Mouse (Mus musculus): ENCODE data around the gene Prdx6. TPM values are rescaled to one million over a fixed set of nuclear protein-coding genes. Genes with fewer than 3 reads are reported as not detected.

The Prdx6 gene
- polyA plus RNA-seq, 2 experiments: 145 to 370 TPM

- no peak overlapping the region for H3K27ac ChIP-seq (replicated peaks; ENCODE audit: low read depth, low read length)
- H3K36me3 ChIP-seq (ENCODE audit: control insufficient read depth, insufficient read depth, low read length): no peaks in the 10 kb centered on the region
- 77% methylated on average over 7 of the region's 7 CpGs for WGBS
- H3K4me2 ChIP-seq (replicated peaks; ENCODE audit: low read depth, low read length, severe bottlenecking): no peak overlapping the region
- H3K4me1 ChIP-seq (ENCODE audit: control insufficient read depth, insufficient read depth, low read length): no peaks in the 10 kb centered on the region
- no peak for ATAC-seq (ENCODE audit: low FRiP score, low read depth)
- H3K4me3 ChIP-seq (replicated peaks; ENCODE audit: low read length): no peak overlapping the region
- TF ChIP-seq POLR2A (IDR thresholded peaks at IDR 0.05; ENCODE audit: borderline replicate concordance, extremely low read depth, insufficient read depth, insufficient read length): no peak
- H3K9ac ChIP-seq (ENCODE audit: low read depth, low read length, severe bottlenecking): no peak overlapping the region
- no peak for DNase-seq (ENCODE audit: low spot score)
- H3K27me3 ChIP-seq (ENCODE audit: control insufficient read depth, insufficient read depth, low read length): no peaks in the 10 kb centered on the region
- no peaks in the 10 kb centered on the region for H3K9me3 ChIP-seq (ENCODE audit: control insufficient read depth, low read length)
These were observed 17.1 kb upstream of the Prdx6 start for GRCm38 (mm10) chr1:161268116-161268515.

DNA sequence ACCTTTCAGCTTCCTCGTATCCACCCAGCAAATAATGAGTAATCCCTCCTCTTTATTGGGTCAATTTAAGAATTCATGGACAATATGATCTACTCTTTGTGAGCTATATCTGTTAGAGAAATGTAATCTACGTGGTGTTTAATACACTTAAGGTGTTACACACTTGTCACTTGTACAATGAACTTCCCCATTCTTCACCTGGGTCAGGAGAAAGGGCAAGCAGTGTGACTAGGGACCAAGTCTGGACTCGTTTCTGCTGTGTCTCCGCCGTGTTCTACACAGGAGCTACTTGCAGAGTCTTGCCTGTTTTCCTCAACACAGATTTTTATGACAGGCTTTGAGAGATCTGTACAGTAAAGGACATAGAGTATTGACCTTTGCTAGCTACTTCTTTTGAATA, 13.9 kb upstream of the Prdx6 start:
- DNase-seq (ENCODE audit: low spot score): no peak
- Histone ChIP-seq H3K27me3 (ENCODE audit: control insufficient read depth, insufficient read depth, low read length) (no peaks in the 10 kb centered on the region), H3K36me3 (ENCODE audit: control insufficient read depth, insufficient read depth, low read length) (no peaks in the 10 kb centered on the region), H3K27ac (replicated peaks; ENCODE audit: low read depth, low read length) (no peak overlapping the region), H3K4me2 (replicated peaks; ENCODE audit: low read depth, low read length, severe bottlenecking) (no peak overlapping the region), H3K4me3 (replicated peaks; ENCODE audit: low read length) (no peak overlapping the region), H3K4me1 (ENCODE audit: control insufficient read depth, insufficient read depth, low read length) (no peaks in the 10 kb centered on the region), H3K9ac (ENCODE audit: low read depth, low read length, severe bottlenecking) (no peak overlapping the region), H3K9me3 (ENCODE audit: control insufficient read depth, low read length) (no peaks in the 10 kb centered on the region)
- no peak for ATAC-seq (ENCODE audit: low FRiP score, low read depth)
- 75% methylated on average over 5 of the region's 5 CpGs for WGBS
- TF ChIP-seq POLR2A (IDR thresholded peaks at IDR 0.05; ENCODE audit: borderline replicate concordance, extremely low read depth, insufficient read depth, insufficient read length): no peak

DNA sequence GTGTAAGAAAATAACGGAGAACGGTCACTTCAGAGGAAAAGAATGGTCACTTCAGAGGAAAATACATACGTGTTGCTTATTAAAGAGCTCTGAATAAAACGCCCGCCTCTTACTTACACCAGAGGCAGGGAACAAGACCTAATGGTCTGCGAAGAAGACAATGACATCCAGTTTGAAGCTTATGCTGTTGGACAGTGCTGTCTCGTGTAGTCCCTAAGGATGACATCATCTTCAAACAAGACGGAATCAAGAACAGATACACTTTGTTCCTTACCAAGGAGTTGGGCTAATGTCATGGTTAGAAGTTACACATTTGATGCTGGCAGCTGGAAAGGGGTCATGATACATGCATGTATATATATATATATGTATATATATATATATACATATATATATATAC, 12.6 kb upstream of the Prdx6 start:
- no peak overlapping the region for H3K9ac ChIP-seq (ENCODE audit: low read depth, low read length, severe bottlenecking)
- no peak overlapping the region for H3K4me3 ChIP-seq (replicated peaks; ENCODE audit: low read length)
- H3K9me3 ChIP-seq (ENCODE audit: control insufficient read depth, low read length): no peaks in the 10 kb centered on the region
- WGBS: 90% methylated on average over 8 of the region's 8 CpGs
- TF ChIP-seq POLR2A (IDR thresholded peaks at IDR 0.05; ENCODE audit: borderline replicate concordance, extremely low read depth, insufficient read depth, insufficient read length): no peak
- H3K36me3 ChIP-seq (ENCODE audit: control insufficient read depth, insufficient read depth, low read length): no peaks in the 10 kb centered on the region
- H3K4me2 ChIP-seq (replicated peaks; ENCODE audit: low read depth, low read length, severe bottlenecking): no peak overlapping the region
- ATAC-seq (ENCODE audit: low FRiP score, low read depth) (no peak), DNase-seq (ENCODE audit: low spot score) (no peak)
- H3K27me3 ChIP-seq (ENCODE audit: control insufficient read depth, insufficient read depth, low read length): no peaks in the 10 kb centered on the region
- H3K4me1 ChIP-seq (ENCODE audit: control insufficient read depth, insufficient read depth, low read length): no peaks in the 10 kb centered on the region
- H3K27ac ChIP-seq (replicated peaks; ENCODE audit: low read depth, low read length): no peak overlapping the region

- no peak for DNase-seq (ENCODE audit: low spot score)
- WGBS: 60% methylated on average over 2 of the region's 2 CpGs
These were observed 11.5 kb upstream of the Prdx6 start for GRCm38 (mm10) chr1:161262542-161262941.

DNA sequence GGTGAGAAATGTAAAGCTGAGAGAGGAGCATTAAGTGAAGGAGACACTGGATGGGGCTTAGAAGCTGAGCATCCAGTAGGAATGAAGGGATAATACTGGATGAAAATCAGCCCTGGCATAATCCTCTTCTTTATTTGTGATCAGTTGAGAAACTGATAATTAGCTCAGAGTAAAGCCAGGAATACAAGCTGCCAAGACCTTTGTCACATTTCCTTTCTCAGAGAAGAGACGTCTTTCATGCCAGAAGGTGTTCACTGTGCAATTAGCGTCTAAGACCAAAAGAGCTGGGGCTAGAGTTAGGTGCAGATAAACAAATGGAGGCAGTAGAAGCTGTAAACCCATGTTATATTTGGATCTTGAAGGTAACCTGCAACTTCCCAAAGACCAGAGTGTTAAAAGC, 9.7 kb upstream of the Prdx6 start:
- no peak for TF ChIP-seq POLR2A (IDR thresholded peaks at IDR 0.05; ENCODE audit: borderline replicate concordance, extremely low read depth, insufficient read depth, insufficient read length)
- H3K4me3 ChIP-seq (replicated peaks; ENCODE audit: low read length): no peak overlapping the region
- H3K27me3 ChIP-seq (ENCODE audit: control insufficient read depth, insufficient read depth, low read length): no peaks in the 10 kb centered on the region
- WGBS: 44% methylated on average over 2 of the region's 2 CpGs
- no peak overlapping the region for H3K9ac ChIP-seq (ENCODE audit: low read depth, low read length, severe bottlenecking)
- no peaks in the 10 kb centered on the region for H3K4me1 ChIP-seq (ENCODE audit: control insufficient read depth, insufficient read depth, low read length)
- no peak overlapping the region for H3K27ac ChIP-seq (replicated peaks; ENCODE audit: low read depth, low read length)
- no peaks in the 10 kb centered on the region for H3K36me3 ChIP-seq (ENCODE audit: control insufficient read depth, insufficient read depth, low read length)
- ATAC-seq (ENCODE audit: low FRiP score, low read depth): no peak
- no peak overlapping the region for H3K4me2 ChIP-seq (replicated peaks; ENCODE audit: low read depth, low read length, severe bottlenecking)
- no peak for DNase-seq (ENCODE audit: low spot score)
- H3K9me3 ChIP-seq (ENCODE audit: control insufficient read depth, low read length): no peaks in the 10 kb centered on the region

More at GRCm38 (mm10) chr1:161262542-161262941, 11.5 kb upstream of the Prdx6 start:
- Histone ChIP-seq H3K27ac (replicated peaks; ENCODE audit: low read depth, low read length) (no peak overlapping the region), H3K4me1 (ENCODE audit: control insufficient read depth, insufficient read depth, low read length) (no peaks in the 10 kb centered on the region), H3K36me3 (ENCODE audit: control insufficient read depth, insufficient read depth, low read length) (no peaks in the 10 kb centered on the region), H3K9me3 (ENCODE audit: control insufficient read depth, low read length) (no peaks in the 10 kb centered on the region), H3K4me3 (replicated peaks; ENCODE audit: low read length) (no peak overlapping the region), H3K9ac (ENCODE audit: low read depth, low read length, severe bottlenecking) (no peak overlapping the region), H3K4me2 (replicated peaks; ENCODE audit: low read depth, low read length, severe bottlenecking) (no peak overlapping the region), H3K27me3 (ENCODE audit: control insufficient read depth, insufficient read depth, low read length) (no peaks in the 10 kb centered on the region)
- ATAC-seq (ENCODE audit: low FRiP score, low read depth): no peak
- TF ChIP-seq POLR2A (IDR thresholded peaks at IDR 0.05; ENCODE audit: borderline replicate concordance, extremely low read depth, insufficient read depth, insufficient read length): no peak

DNA sequence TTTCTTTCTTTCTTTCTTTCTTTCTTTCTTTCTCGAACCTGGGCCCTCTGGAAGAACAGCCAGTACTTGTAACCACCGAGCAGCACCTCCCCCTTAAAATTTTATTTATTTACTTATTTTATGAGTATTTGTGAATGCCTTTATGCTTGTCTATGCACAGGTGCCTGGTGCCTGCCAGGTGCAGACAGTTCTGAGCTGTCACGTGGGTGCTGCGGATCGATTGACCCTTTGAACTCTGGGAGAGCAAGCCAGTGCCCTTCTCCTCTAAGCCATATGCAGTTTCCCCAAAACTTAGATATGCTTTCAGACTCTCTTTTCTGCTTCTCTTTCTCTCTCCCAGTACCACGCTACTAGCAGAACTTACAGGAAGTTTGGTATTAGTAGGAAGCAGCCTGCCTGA, 8.1 kb upstream of the Prdx6 start:
- 59% methylated on average over 6 of the region's 6 CpGs for whole genome bisulfite sequencing

More for the DNA sequence above, 8.1 kb upstream of the Prdx6 start:
- DNase-seq (ENCODE audit: low spot score) (no peak), ATAC-seq (ENCODE audit: low FRiP score, low read depth) (no peak)
- Histone ChIP-seq H3K27me3 (ENCODE audit: control insufficient read depth, insufficient read depth, low read length) (no peaks in the 10 kb centered on the region), H3K27ac (replicated peaks; ENCODE audit: low read depth, low read length) (no peak overlapping the region), H3K9ac (ENCODE audit: low read depth, low read length, severe bottlenecking) (no peak overlapping the region), H3K9me3 (ENCODE audit: control insufficient read depth, low read length) (no peaks in the 10 kb centered on the region), H3K4me1 (ENCODE audit: control insufficient read depth, insufficient read depth, low read length) (no peaks in the 10 kb centered on the region), H3K4me3 (replicated peaks; ENCODE audit: low read length) (no peak overlapping the region), H3K36me3 (ENCODE audit: control insufficient read depth, insufficient read depth, low read length) (no peaks in the 10 kb centered on the region), H3K4me2 (replicated peaks; ENCODE audit: low read depth, low read length, severe bottlenecking) (no peak overlapping the region)
- no peak for TF ChIP-seq POLR2A (IDR thresholded peaks at IDR 0.05; ENCODE audit: borderline replicate concordance, extremely low read depth, insufficient read depth, insufficient read length)

All from limb, embryonic 14.5 days (tissue).